Mouse (Mus musculus) liver, adult 2 months (tissue): Measurements from ENCODE around the gene Pelo.
A peak's percentile ranks its signal among the peaks of the same experiment; 100 is the strongest.

Source experiments
- CTCF ChIP-seq: fragments of 200-500 bp; IDR thresholded peaks from 2 replicates; pipeline ENCODE4 v1.5.1; 2011; ENCODE audit warnings: low read depth, low read length, control low read depth
- POLR2A ChIP-seq: fragments of 200-500 bp; IDR thresholded peaks from 2 replicates; pipeline ENCODE4 v1.6.1; 2011; ENCODE audit warnings: low read length, control low read depth; ENCODE audit not compliant: insufficient read depth; ENCODE audit errors: extremely low read depth

DNA sequence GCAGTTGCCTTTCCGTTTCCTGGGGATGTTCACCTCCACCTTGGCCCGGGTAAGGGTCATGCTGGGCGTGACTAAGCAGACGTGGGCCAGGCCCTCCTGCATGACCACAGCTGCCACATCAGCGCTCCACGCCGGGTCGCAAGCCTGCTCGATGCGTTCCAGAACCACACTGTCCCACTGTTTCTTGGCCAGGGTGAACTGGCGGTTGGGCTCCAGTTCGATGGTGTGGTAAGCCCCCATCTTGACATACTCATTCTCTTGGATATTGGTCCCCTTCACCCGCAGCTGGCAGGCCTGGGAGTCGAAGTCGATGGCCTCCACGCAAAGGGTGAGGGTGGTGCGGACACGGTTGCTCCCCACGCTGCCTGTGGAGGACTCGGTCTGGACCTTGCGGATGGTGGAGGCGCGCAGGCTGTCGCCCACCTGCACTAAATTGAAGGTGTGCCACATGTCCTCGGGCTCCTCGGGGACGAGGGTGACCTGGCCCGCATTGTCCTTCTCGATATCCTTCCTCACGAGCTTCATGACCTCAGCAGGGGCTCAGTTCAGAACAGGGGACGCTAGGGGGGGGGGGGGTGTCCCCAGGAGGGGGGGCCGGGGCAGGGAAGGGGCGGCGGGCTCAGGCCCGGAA is 476 bp downstream of the Pelo start:
- no peak for TF ChIP-seq CTCF
- peak; percentile 79; the same call in 1 of the 2 replicates for TF ChIP-seq POLR2A
